Mouse (Mus musculus) limb, embryonic 13.5 days (tissue): ENCODE data around the gene Irf5. TPM values are rescaled to one million over a fixed set of nuclear protein-coding genes. Genes with fewer than 3 reads are reported as not detected.
"Not testable (repeated sequence)": the region's sequence is repeated elsewhere in the genome, so short reads cannot be mapped to it uniquely, and the experiment has no call there.

Experiments
- ATAC-seq: fragments of 200-750 bp; cut with Nextera tagmentation; 2 replicates; pipeline ENCODE4 v1.8.0; 2017; ENCODE audit warnings: low read depth, moderate number of reproducible peaks, moderate TSS enrichment; ENCODE audit not compliant: low FRiP score
- H3K27ac ChIP-seq: fragments of 300-500 bp; sonication (generic); 2 replicates; pipeline ENCODE4 v1.5.1; 2015; ENCODE audit warnings: inconsistent platforms, mild to moderate bottlenecking, moderate library complexity
- H3K27me3 ChIP-seq: fragments of 300-500 bp; sonication (generic); 2 replicates; pipeline ENCODE4 v1.6.1; 2015; ENCODE audit warnings: mild to moderate bottlenecking, inconsistent platforms
- H3K36me3 ChIP-seq: fragments of 300-500 bp; sonication (generic); 2 replicates; pipeline ENCODE4 v1.6.1; 2015; ENCODE audit warnings: inconsistent platforms, mild to moderate bottlenecking, moderate library complexity
- H3K4me1 ChIP-seq: fragments of 300-500 bp; sonication (generic); 2 replicates; pipeline ENCODE4 v1.6.1; 2015; ENCODE audit warnings: inconsistent platforms
- H3K4me2 ChIP-seq: fragments of 300-500 bp; sonication (generic); replicated peaks from 2 replicates; pipeline ENCODE4 v1.6.1; 2015; ENCODE audit warnings: inconsistent platforms, mild to moderate bottlenecking, moderate library complexity
- H3K4me3 ChIP-seq: fragments of 300-500 bp; sonication (generic); 2 replicates; pipeline ENCODE4 v1.5.1; 2015; ENCODE audit warnings: moderate library complexity, mild to moderate bottlenecking, inconsistent platforms
- H3K9ac ChIP-seq: fragments of 300-500 bp; sonication (generic); 2 replicates; pipeline ENCODE4 v1.6.1; 2015; ENCODE audit warnings: mild to moderate bottlenecking, inconsistent platforms
- H3K9me3 ChIP-seq: fragments of 300-500 bp; sonication (generic); 2 replicates; pipeline ENCODE4 v1.6.1; 2016; ENCODE audit warnings: inconsistent platforms
- WGBS: fragments of 180-500 bp; shearing (Covaris S2); methylation state at CpG from one replicate; pipeline ENCODE4 v1.1.7; 2015; 5-methylcytosine and 5-hydroxymethylcytosine counted together
- polyA plus RNA-seq: library from polyadenylated mRNA; unstranded; fragments of >200 nt; fragmentation: Nextera tagmentation; extraction: Ambion mirVana; gene quantifications from 2 replicates; pipeline ENCODE4 v1.2.1, GENCODE M21; 2015

The Irf5 gene
- polyA plus RNA-seq, 1 experiment from 2014 or later = 3.6 TPM

DNA sequence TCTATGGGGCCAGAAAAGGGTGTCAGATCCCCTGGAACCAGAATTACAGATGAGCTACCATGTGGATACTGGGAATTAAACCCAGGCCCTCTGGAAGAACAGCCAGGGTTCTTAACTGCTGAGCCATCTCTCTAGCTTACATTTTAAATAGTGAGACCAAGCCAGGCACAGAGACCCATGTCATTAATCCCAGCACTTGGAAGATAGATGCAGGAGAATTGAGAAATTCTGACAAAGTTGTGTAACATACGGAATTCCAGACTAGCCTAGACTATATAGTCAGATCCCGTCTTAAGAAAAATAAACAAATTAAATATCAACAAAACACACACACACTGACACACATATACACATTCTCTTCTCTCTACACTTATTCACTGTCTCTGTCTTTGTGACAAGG, 26.1 kb downstream of the Irf5 start:
- Histone ChIP-seq H3K36me3 (peaks cover 90% of the 10 kb centered on the region), H3K27me3 (no peaks in the 10 kb centered on the region)

DNA sequence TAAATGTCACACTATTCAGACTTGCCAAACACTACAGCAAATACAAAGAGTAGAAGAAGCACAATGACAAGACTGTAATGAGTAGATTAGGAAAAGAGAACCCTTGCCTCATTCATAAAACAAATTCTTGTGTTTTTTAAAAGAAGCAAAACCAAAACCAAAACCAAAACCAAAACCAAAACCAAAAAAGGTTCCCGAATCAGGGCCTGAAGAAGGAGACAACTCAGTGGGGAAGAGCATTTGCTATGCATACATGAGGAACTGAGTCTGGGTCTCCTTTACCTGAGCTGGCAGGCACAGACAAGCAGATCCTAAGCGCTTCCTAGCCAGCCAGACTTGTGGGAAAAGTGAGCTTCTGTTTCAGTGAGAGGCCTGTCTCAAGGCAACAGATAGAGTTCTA, 30.7 kb downstream of the Irf5 start:
- H3K4me2 ChIP-seq = no peak overlapping the region
- H3K36me3 ChIP-seq = peaks cover 93% of the 10 kb centered on the region
- no peak overlapping the region for H3K4me3 ChIP-seq
- no peaks in the 10 kb centered on the region for H3K4me1 ChIP-seq
- H3K9ac ChIP-seq = no peak overlapping the region
- WGBS = 94% methylated on average over 2 of the region's 2 CpGs
- ATAC-seq = no peak
- H3K27me3 ChIP-seq = no peaks in the 10 kb centered on the region
- no peak overlapping the region for H3K27ac ChIP-seq
- H3K9me3 ChIP-seq = no peaks in the 10 kb centered on the region

More for the DNA sequence above, 26.1 kb downstream of the Irf5 start:
- 85% methylated on average over 2 of the region's 2 CpGs for WGBS
- no peaks in the 10 kb centered on the region for H3K9me3 ChIP-seq
- no peak for ATAC-seq
- no peak overlapping the region for H3K4me2 ChIP-seq
- no peak overlapping the region for H3K27ac ChIP-seq
- H3K4me3 ChIP-seq = no peak overlapping the region
- no peaks in the 10 kb centered on the region for H3K4me1 ChIP-seq
- H3K9ac ChIP-seq = no peak overlapping the region

DNA sequence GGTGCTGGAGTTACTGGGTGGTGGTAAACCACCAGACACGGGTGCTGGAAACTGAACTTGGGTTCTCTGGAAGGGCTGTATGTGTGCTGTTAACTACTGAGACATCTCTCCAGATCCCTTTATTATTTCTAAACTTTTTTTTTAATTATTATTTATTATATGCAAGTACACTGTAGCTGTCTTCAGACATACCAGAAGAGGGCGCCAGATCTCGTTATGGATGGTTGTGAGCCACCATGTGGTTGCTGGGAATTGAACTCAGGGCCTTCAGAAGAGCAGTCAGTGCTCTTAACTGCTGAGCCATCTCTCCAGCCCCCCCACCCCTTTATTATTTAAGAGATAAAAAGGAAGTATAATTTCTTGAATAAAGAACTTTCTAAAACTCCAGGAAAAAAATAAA, 50.0 kb downstream of the Irf5 start:
- H3K9me3 ChIP-seq, H3K27ac ChIP-seq, H3K4me1 ChIP-seq, H3K27me3 ChIP-seq, H3K4me3 ChIP-seq, H3K9ac ChIP-seq, H3K4me2 ChIP-seq, ATAC-seq: not testable (repeated sequence)
- WGBS = 87% methylated on average over 3 of the region's 3 CpGs
- peaks cover 90% of the 10 kb centered on the region for H3K36me3 ChIP-seq

DNA sequence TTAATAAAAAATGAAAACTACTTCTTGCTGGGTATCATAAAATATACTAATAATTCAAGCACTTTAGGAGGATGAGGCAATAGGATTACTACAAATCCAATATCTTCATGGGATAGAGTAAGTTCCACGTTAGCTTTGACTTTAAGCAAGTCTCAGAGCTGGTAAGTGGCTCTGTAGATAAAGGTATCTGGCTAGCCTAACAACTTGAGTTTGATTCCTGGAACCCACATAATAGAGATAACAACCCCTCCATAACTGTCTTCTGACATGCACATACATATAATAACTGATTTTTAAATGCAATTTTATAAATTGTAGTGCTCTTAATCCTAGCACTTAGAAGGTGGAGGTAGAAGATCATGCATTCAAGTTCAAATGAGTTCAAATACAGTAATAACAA, 54.3 kb downstream of the Irf5 start:
- no peak overlapping the region for H3K27ac ChIP-seq
- ATAC-seq = no peak
- WGBS = 89% methylated on average over 1 of the region's 1 CpGs
- no peak overlapping the region for H3K4me3 ChIP-seq
- no peak overlapping the region for H3K4me2 ChIP-seq
- H3K9me3 ChIP-seq = peaks cover 6% of the 10 kb centered on the region; the same call in 1 of the 2 replicates
- H3K36me3 ChIP-seq = peaks cover 85% of the 10 kb centered on the region
- H3K4me1 ChIP-seq = no peaks in the 10 kb centered on the region
- H3K27me3 ChIP-seq = no peaks in the 10 kb centered on the region
- H3K9ac ChIP-seq = no peak overlapping the region

GRCm38 (mm10) chr6:29581202-29581601, 54.8 kb downstream of the Irf5 start:
- H3K4me1 ChIP-seq = no peaks in the 10 kb centered on the region
- no peak for ATAC-seq
- H3K4me2 ChIP-seq = no peak overlapping the region
- no peak overlapping the region for H3K9ac ChIP-seq
- H3K9me3 ChIP-seq = peaks cover 6% of the 10 kb centered on the region; the same call in 1 of the 2 replicates
- 96% methylated on average over 3 of the region's 3 CpGs for WGBS
- H3K27ac ChIP-seq = no peak overlapping the region
- peaks cover 85% of the 10 kb centered on the region for H3K36me3 ChIP-seq
- no peaks in the 10 kb centered on the region for H3K27me3 ChIP-seq
- no peak overlapping the region for H3K4me3 ChIP-seq

Other genes starting within 250 kb of the Irf5 start
- 0.38 and 0.99 TPM in 2 replicates for gene Fam71f2, start 247.0 kb upstream of the Irf5 start, polyA plus RNA-seq
- gene Fam71f1, start 207.5 kb upstream of the Irf5 start, polyA plus RNA-seq = 0.14 and 0.20 TPM in 2 replicates
- 436 and 476 TPM in 2 replicates for gene Calu, start 178.6 kb upstream of the Irf5 start, polyA plus RNA-seq
- gene Opn1sw, start 138.2 kb upstream of the Irf5 start, polyA plus RNA-seq = 0.56 and 1.2 TPM in 2 replicates
- 28.2 and 31.6 TPM in 2 replicates for gene Ccdc136, start 130.3 kb upstream of the Irf5 start, polyA plus RNA-seq
- 17.4 and 21.7 TPM in 2 replicates for gene Flnc, start 93.4 kb upstream of the Irf5 start, polyA plus RNA-seq
- gene Atp6v1f, start 58.9 kb upstream of the Irf5 start, polyA plus RNA-seq = 222 and 234 TPM in 2 replicates
- 0.50 TPM in 1 of 2 replicates, not detected in the other for gene Atp6v1fnb, start 55.2 kb upstream of the Irf5 start, polyA plus RNA-seq
- 37.4 and 37.8 TPM in 2 replicates for gene Kcp, start 18.7 kb upstream of the Irf5 start, polyA plus RNA-seq
- gene Tnpo3, start 83.3 kb downstream of the Irf5 start, polyA plus RNA-seq = 97.3 and 98.8 TPM in 2 replicates
- 4.6 and 5.1 TPM in 2 replicates for gene Tspan33, start 167.6 kb downstream of the Irf5 start, polyA plus RNA-seq
- gene Smo, start 208.9 kb downstream of the Irf5 start, polyA plus RNA-seq = 55.4 and 58.5 TPM in 2 replicates
- 17.9 and 20.2 TPM in 2 replicates for gene Ahcyl2, start 241.4 kb downstream of the Irf5 start, polyA plus RNA-seq